25 mouse cellular contexts compared by ENCODE assay signal in genomic region chr5:74188076-74188475, GRCm38 (mm10). TPM values are rescaled to one million over a fixed set of nuclear protein-coding genes. Genes with fewer than 3 reads are reported as not detected.
DNase-seq lines count a peak whose midpoint lies in the region; ATAC-seq and TF ChIP-seq lines count a peak whose summit lies in the region.
"Had no signal": no experiment of that assay in that cellular context is flagged by ENCODE, and none has a peak within 500 bp of the region (broad histone marks: within the 10 kb centered on the region; RNA-seq: fewer than 3 reads in every experiment).

No protein-coding gene starts in this region.

- DNase-seq in heart, postnatal 36 days, result no peak
- no peak for DNase-seq in layer of hippocampus, adult 2 months (ENCODE audit: low spot score in 2 of 2)
- no peak for DNase-seq in layer of hippocampus, postnatal 25 days (ENCODE audit: extremely low spot score in 1 of 2, low spot score in 1 of 2)
- DNase-seq in lung, postnatal 0 days (ENCODE audit: low spot score), result peak; percentile 72
- DNase-seq in lung, postnatal 4 days, result no peak
- DNase-seq: adrenal gland, adult 8-10 months; B cell, adult 2 months; cerebellum, adult 8-10 months; cerebellum, postnatal 25 days; gastrocnemius, postnatal 36 days; kidney, adult 9 months; kidney, postnatal 10 days; layer of hippocampus, adult 9-11 months; thymus, adult 2 months; thymus, postnatal 36 days had no signal

- no peaks in the 10 kb centered on the region for H3K36me3 ChIP-seq in heart, embryonic 14.5 days (ENCODE audit: control insufficient read depth, insufficient read depth, low read length)
- H3K36me3 ChIP-seq in lung, postnatal 0 days (ENCODE audit: insufficient read depth, low read length), result no peaks in the 10 kb centered on the region
- H3K36me3 ChIP-seq: hindbrain, embryonic 13.5 days; limb, embryonic 13.5 days; midbrain, embryonic 13.5 days; neural tube, embryonic 13.5 days had no signal

- no peak for TF ChIP-seq CTCF in layer of hippocampus, adult 2 months (conservative IDR thresholded peaks at IDR 0.05)
- no peak for TF ChIP-seq CTCF in lung, postnatal 0 days (IDR thresholded peaks at IDR 0.05)

- H3K4me2 ChIP-seq in heart, embryonic 14.5 days (ENCODE audit: low read length), result peak overlapping the region; percentile 24
- no peak overlapping the region for H3K4me2 ChIP-seq in lung, postnatal 0 days (replicated peaks; ENCODE audit: low read depth, low read length)
- H3K4me2 ChIP-seq: forebrain, embryonic 13.5 days; hindbrain, embryonic 13.5 days; limb, embryonic 13.5 days; liver, embryonic 11.5 days; midbrain, embryonic 13.5 days; neural tube, embryonic 13.5 days had no signal

- peak overlapping the region; percentile 83 to 85 for H3K27ac ChIP-seq in heart, embryonic 14.5 days (replicated peaks in 1 of 2; ENCODE audit: control insufficient read depth in 1 of 2, insufficient read depth in 1 of 2, low read depth in 2 of 2, low read length in 2 of 2)
- 0 out of 2 replicates have a peak overlapping the region, but pooled peaks have one; percentile 74 for H3K27ac ChIP-seq in layer of hippocampus, adult 2 months
- peak overlapping the region; percentile 47; the same call in 1 of the 2 replicates for H3K27ac ChIP-seq in lung, postnatal 0 days (ENCODE audit: low read length)
- H3K27ac ChIP-seq: forebrain, embryonic 13.5 days; hindbrain, embryonic 13.5 days; limb, embryonic 13.5 days; macrophage; midbrain, embryonic 13.5 days; neural tube, embryonic 13.5 days had no signal

- peak overlapping the region; percentile 19; the same call in 1 of the 2 replicates for H3K9ac ChIP-seq in heart, embryonic 14.5 days (ENCODE audit: low read length)
- no peak overlapping the region for H3K9ac ChIP-seq in lung, postnatal 0 days (replicated peaks; ENCODE audit: low read depth)
- H3K9ac ChIP-seq: forebrain, embryonic 13.5 days; hindbrain, embryonic 13.5 days; limb, embryonic 13.5 days; midbrain, embryonic 13.5 days; neural tube, embryonic 13.5 days had no signal

- 26% methylated on average over 12 of the region's 12 CpGs for WGBS in heart, embryonic 14.5 days
- 38% methylated on average over 12 of the region's 12 CpGs for WGBS in lung, postnatal 0 days

- H3K4me1 ChIP-seq in heart, embryonic 14.5 days (ENCODE audit: control insufficient read depth in 2 of 2, insufficient read depth in 2 of 2, low read length in 2 of 2), result peaks cover 30 to 44% of the 10 kb centered on the region in 2 experiments
- peaks cover 8% of the 10 kb centered on the region; the same call in 1 of the 2 replicates for H3K4me1 ChIP-seq in lung, postnatal 0 days (ENCODE audit: insufficient read depth, low read depth, low read length)

- no peaks in the 10 kb centered on the region for H3K27me3 ChIP-seq in heart, embryonic 14.5 days (ENCODE audit: control insufficient read depth, insufficient read depth, low read length)
- no peaks in the 10 kb centered on the region for H3K27me3 ChIP-seq in lung, postnatal 0 days (replicated peaks; ENCODE audit: insufficient read depth, low read length)
- H3K27me3 ChIP-seq: limb, embryonic 13.5 days had no signal

- intact Hi-C loops in heart, postnatal 36 days (cut with DNase I), result no loop called here

- ATAC-seq in heart, embryonic 14.5 days (ENCODE audit: insufficient number of reproducible peaks, insufficient read depth, low FRiP score, low read depth), result no peak
- no peak for ATAC-seq in lung, postnatal 0 days
- no peak for ATAC-seq in activated CD4-positive, CD25-positive, alpha-beta regulatory T cell, adult 4 months
- ATAC-seq: forebrain, embryonic 13.5 days; intestine, postnatal 0 days; midbrain, embryonic 13.5 days had no signal

- peak; percentile 32; the same call in 1 of the 2 replicates for TF ChIP-seq EP300 in lung, postnatal 0 days (IDR thresholded peaks at IDR 0.05)

- no peaks in the 10 kb centered on the region for H3K9me3 ChIP-seq in heart, embryonic 14.5 days (ENCODE audit: control insufficient read depth, low read length)
- no peaks in the 10 kb centered on the region for H3K9me3 ChIP-seq in lung, postnatal 0 days (ENCODE audit: low read length)
- H3K9me3 ChIP-seq: forebrain, embryonic 13.5 days; hindbrain, embryonic 13.5 days; limb, embryonic 13.5 days; midbrain, embryonic 13.5 days; neural tube, embryonic 13.5 days had no signal

- H3K4me3 ChIP-seq in heart, embryonic 14.5 days (ENCODE audit: control insufficient read depth in 1 of 2, insufficient read depth in 1 of 2, low read depth in 1 of 2, low read length in 2 of 2), result no peak overlapping the region
- H3K4me3 ChIP-seq in layer of hippocampus, adult 2 months, result no peak overlapping the region
- no peak overlapping the region for H3K4me3 ChIP-seq in lung, postnatal 0 days (ENCODE audit: low read depth, low read length)
- H3K4me3 ChIP-seq: forebrain, embryonic 13.5 days; hindbrain, embryonic 13.5 days; limb, embryonic 13.5 days; midbrain, embryonic 13.5 days; neural tube, embryonic 13.5 days had no signal

RNA-seq across cellular contexts. Expression of gene Rasl11b, which starts 7.0 kb away (rescaled TPM):
- 85.9 and 92.3 TPM in 2 replicates for polyA plus RNA-seq in heart, embryonic 14.5 days (2014; fragmentation: Nextera tagmentation; extraction: Ambion mirVana)
- 10 to 100 TPM; 29.9 to 44.8 TPM for total RNA-seq in heart, postnatal 36 days (2021)
- 10 to 100 TPM; 65.6 to 75.4 TPM for total RNA-seq in layer of hippocampus, adult 2 months (2021)
- 10 to 100 TPM; 64.9 to 77.2 TPM for total RNA-seq in layer of hippocampus, postnatal 25 days (2021)
- 80.4 and 86.7 TPM in 2 replicates for polyA plus RNA-seq in lung, postnatal 0 days (2015; fragmentation: Nextera tagmentation; extraction: Ambion mirVana)
- 1 to 10 TPM; 2.7 to 4.0 TPM for polyA plus RNA-seq in activated CD4-positive, CD25-positive, alpha-beta regulatory T cell, adult 4 months (2017; shearing (Covaris generic))
- polyA plus RNA-seq: macrophage had no signal
